Mouse (Mus musculus): ENCODE measurements at regions not wholly inside any gene's neighbourhood (a gene's known extent, or its start where the extent isn't known, plus 50 kb on each side); places are given as distances from the start of the nearest gene placed in this dataset.

- no peaks in the 10 kb centered on the region for H3K4me1 ChIP-seq (ENCODE audit: control insufficient read depth, insufficient read depth, low read length)
- H3K4me3 ChIP-seq (ENCODE audit: low read length), result no peak overlapping the region
- no peaks in the 10 kb centered on the region for H3K27me3 ChIP-seq (replicated peaks; ENCODE audit: control insufficient read depth, insufficient read depth, low read length)
- no peak overlapping the region for H3K4me2 ChIP-seq (ENCODE audit: low read depth, low read length)
- no peaks in the 10 kb centered on the region for H3K36me3 ChIP-seq (ENCODE audit: control insufficient read depth, insufficient read depth, low read length)
- no peak overlapping the region for H3K27ac ChIP-seq (ENCODE audit: low read length)
- WGBS, result 41% methylated on average over 6 of the region's 6 CpGs
- ATAC-seq, result no peak
- H3K9me3 ChIP-seq (ENCODE audit: control insufficient read depth, low read length), result no peaks in the 10 kb centered on the region
- no peak overlapping the region for H3K9ac ChIP-seq (ENCODE audit: low read depth, low read length)
Observed at GRCm38 (mm10) chr4:54021861-54022385, 196.1 kb downstream of the Tmem38b start.

GRCm38 (mm10) chr4:54026919-54027318, 201.1 kb downstream of the Tmem38b start:
- Histone ChIP-seq H3K27ac (ENCODE audit: low read length) (no peak overlapping the region), H3K4me2 (ENCODE audit: low read depth, low read length) (no peak overlapping the region), H3K4me1 (ENCODE audit: control insufficient read depth, insufficient read depth, low read length) (no peaks in the 10 kb centered on the region), H3K9me3 (ENCODE audit: control insufficient read depth, low read length) (no peaks in the 10 kb centered on the region), H3K9ac (ENCODE audit: low read depth, low read length) (no peak overlapping the region), H3K4me3 (ENCODE audit: low read length) (no peak overlapping the region), H3K36me3 (ENCODE audit: control insufficient read depth, insufficient read depth, low read length) (no peaks in the 10 kb centered on the region), H3K27me3 (replicated peaks; ENCODE audit: control insufficient read depth, insufficient read depth, low read length) (no peaks in the 10 kb centered on the region)
- ATAC-seq, result no peak
- 80% methylated on average over 3 of the region's 3 CpGs for WGBS

GRCm38 (mm10) chr4:54027565-54028237, 201.9 kb downstream of the Tmem38b start:
- Histone ChIP-seq H3K9me3 (ENCODE audit: control insufficient read depth, low read length) (no peaks in the 10 kb centered on the region), H3K4me3 (ENCODE audit: low read length) (no peak overlapping the region), H3K4me2 (ENCODE audit: low read depth, low read length) (no peak overlapping the region), H3K36me3 (ENCODE audit: control insufficient read depth, insufficient read depth, low read length) (no peaks in the 10 kb centered on the region), H3K27me3 (replicated peaks; ENCODE audit: control insufficient read depth, insufficient read depth, low read length) (no peaks in the 10 kb centered on the region), H3K27ac (ENCODE audit: low read length) (no peak overlapping the region), H3K9ac (ENCODE audit: low read depth, low read length) (no peak overlapping the region), H3K4me1 (ENCODE audit: control insufficient read depth, insufficient read depth, low read length) (0 out of 2 replicates have a peak, but pooled peaks cover 3% of the 10 kb centered on the region)
- WGBS, result 33% methylated on average over 5 of the region's 5 CpGs
- no peak for ATAC-seq

GRCm38 (mm10) chr4:54045258-54046029, 219.6 kb downstream of the Tmem38b start:
- no peak for ATAC-seq
- Histone ChIP-seq H3K4me2 (ENCODE audit: low read depth, low read length) (no peak overlapping the region), H3K27ac (ENCODE audit: low read length) (no peak overlapping the region), H3K36me3 (ENCODE audit: control insufficient read depth, insufficient read depth, low read length) (no peaks in the 10 kb centered on the region), H3K27me3 (replicated peaks; ENCODE audit: control insufficient read depth, insufficient read depth, low read length) (no peaks in the 10 kb centered on the region), H3K9me3 (ENCODE audit: control insufficient read depth, low read length) (no peaks in the 10 kb centered on the region), H3K4me3 (ENCODE audit: low read length) (no peak overlapping the region), H3K4me1 (ENCODE audit: control insufficient read depth, insufficient read depth, low read length) (no peaks in the 10 kb centered on the region), H3K9ac (ENCODE audit: low read depth, low read length) (no peak overlapping the region)
- WGBS, result 52% methylated on average over 14 of the region's 14 CpGs

- Histone ChIP-seq H3K4me2 (ENCODE audit: low read depth, low read length) (no peak overlapping the region), H3K9me3 (ENCODE audit: control insufficient read depth, low read length) (no peaks in the 10 kb centered on the region), H3K27ac (ENCODE audit: low read length) (no peak overlapping the region), H3K4me1 (ENCODE audit: control insufficient read depth, insufficient read depth, low read length) (no peaks in the 10 kb centered on the region), H3K4me3 (ENCODE audit: low read length) (no peak overlapping the region), H3K27me3 (replicated peaks; ENCODE audit: control insufficient read depth, insufficient read depth, low read length) (no peaks in the 10 kb centered on the region), H3K9ac (ENCODE audit: low read depth, low read length) (no peak overlapping the region), H3K36me3 (ENCODE audit: control insufficient read depth, insufficient read depth, low read length) (no peaks in the 10 kb centered on the region)
- no peak for ATAC-seq
- 86% methylated on average over 4 of the region's 4 CpGs for WGBS
Observed at GRCm38 (mm10) chr4:54064331-54064730, 238.5 kb downstream of the Tmem38b start.

GRCm38 (mm10) chr4:54071951-54072350, 246.1 kb downstream of the Tmem38b start:
- H3K27me3 ChIP-seq (replicated peaks; ENCODE audit: control insufficient read depth, insufficient read depth, low read length), result no peaks in the 10 kb centered on the region
- no peaks in the 10 kb centered on the region for H3K9me3 ChIP-seq (ENCODE audit: control insufficient read depth, low read length)
- no peak overlapping the region for H3K27ac ChIP-seq (ENCODE audit: low read length)
- no peak overlapping the region for H3K9ac ChIP-seq (ENCODE audit: low read depth, low read length)
- ATAC-seq, result no peak
- H3K4me3 ChIP-seq (ENCODE audit: low read length), result no peak overlapping the region
- WGBS, result 72% methylated on average over 4 of the region's 4 CpGs
- no peaks in the 10 kb centered on the region for H3K36me3 ChIP-seq (ENCODE audit: control insufficient read depth, insufficient read depth, low read length)
- no peak overlapping the region for H3K4me2 ChIP-seq (ENCODE audit: low read depth, low read length)
- H3K4me1 ChIP-seq (ENCODE audit: control insufficient read depth, insufficient read depth, low read length), result no peaks in the 10 kb centered on the region

- Histone ChIP-seq H3K27ac (ENCODE audit: low read length) (no peak overlapping the region), H3K4me3 (ENCODE audit: low read length) (no peak overlapping the region), H3K27me3 (replicated peaks; ENCODE audit: control insufficient read depth, insufficient read depth, low read length) (no peaks in the 10 kb centered on the region), H3K4me1 (ENCODE audit: control insufficient read depth, insufficient read depth, low read length) (no peaks in the 10 kb centered on the region), H3K9me3 (ENCODE audit: control insufficient read depth, low read length) (no peaks in the 10 kb centered on the region), H3K4me2 (ENCODE audit: low read depth, low read length) (no peak overlapping the region), H3K9ac (ENCODE audit: low read depth, low read length) (no peak overlapping the region), H3K36me3 (ENCODE audit: control insufficient read depth, insufficient read depth, low read length) (no peaks in the 10 kb centered on the region)
- WGBS, result 70% methylated on average over 3 of the region's 3 CpGs
- no peak for ATAC-seq
Observed at GRCm38 (mm10) chr4:54072482-54072881, 246.6 kb downstream of the Tmem38b start.

GRCm38 (mm10) chr4:54072932-54073331, 247.1 kb downstream of the Tmem38b start:
- no peak overlapping the region for H3K4me3 ChIP-seq (ENCODE audit: low read length)
- no peaks in the 10 kb centered on the region for H3K9me3 ChIP-seq (ENCODE audit: control insufficient read depth, low read length)
- H3K36me3 ChIP-seq (ENCODE audit: control insufficient read depth, insufficient read depth, low read length), result no peaks in the 10 kb centered on the region
- no peak overlapping the region for H3K4me2 ChIP-seq (ENCODE audit: low read depth, low read length)
- H3K27me3 ChIP-seq (replicated peaks; ENCODE audit: control insufficient read depth, insufficient read depth, low read length), result no peaks in the 10 kb centered on the region
- no peak overlapping the region for H3K27ac ChIP-seq (ENCODE audit: low read length)
- WGBS, result 41% methylated on average over 10 of the region's 10 CpGs
- no peaks in the 10 kb centered on the region for H3K4me1 ChIP-seq (ENCODE audit: control insufficient read depth, insufficient read depth, low read length)
- no peak for ATAC-seq
- H3K9ac ChIP-seq (ENCODE audit: low read depth, low read length), result no peak overlapping the region

GRCm38 (mm10) chr4:54073483-54073882, 247.6 kb downstream of the Tmem38b start:
- no peaks in the 10 kb centered on the region for H3K36me3 ChIP-seq (ENCODE audit: control insufficient read depth, insufficient read depth, low read length)
- no peak overlapping the region for H3K9ac ChIP-seq (ENCODE audit: low read depth, low read length)
- no peaks in the 10 kb centered on the region for H3K4me1 ChIP-seq (ENCODE audit: control insufficient read depth, insufficient read depth, low read length)
- no peak for ATAC-seq
- H3K27ac ChIP-seq (ENCODE audit: low read length), result no peak overlapping the region
- WGBS, result 75% methylated on average over 7 of the region's 7 CpGs
- no peaks in the 10 kb centered on the region for H3K27me3 ChIP-seq (replicated peaks; ENCODE audit: control insufficient read depth, insufficient read depth, low read length)
- H3K4me2 ChIP-seq (ENCODE audit: low read depth, low read length), result no peak overlapping the region
- no peaks in the 10 kb centered on the region for H3K9me3 ChIP-seq (ENCODE audit: control insufficient read depth, low read length)
- no peak overlapping the region for H3K4me3 ChIP-seq (ENCODE audit: low read length)
